Mouse (Mus musculus): Measurements from ENCODE around the gene Gsn.

Gsn gene

DNA sequence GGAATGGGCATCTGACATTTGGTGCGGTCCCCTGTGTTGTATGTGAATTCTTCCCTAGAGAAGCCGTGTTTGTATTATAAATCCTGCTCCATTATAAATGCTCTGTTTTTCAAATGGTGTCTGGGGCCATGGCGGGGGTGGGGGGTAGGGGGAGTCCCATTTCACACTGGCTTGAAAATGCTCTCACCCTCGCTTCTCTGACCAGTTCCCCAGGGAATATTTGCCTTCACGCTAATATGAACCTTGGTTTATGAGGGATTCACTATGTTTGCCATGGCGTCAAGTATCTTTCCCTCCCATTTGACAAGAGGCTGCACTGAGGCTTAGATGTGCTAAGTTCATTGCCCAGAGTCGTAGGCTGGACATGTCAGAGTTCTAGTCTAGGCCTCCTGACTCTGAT, 718 bp upstream of the Gsn start:
- TF ChIP-seq POU5F1 (IDR thresholded peaks at IDR 0.05; ENCODE audit: borderline replicate concordance, low read length) (no peak), NANOG (IDR thresholded peaks at IDR 0.05; ENCODE audit: borderline replicate concordance, low read length) (no peak), CTCF (conservative IDR thresholded peaks at IDR 0.05; ENCODE audit: low read length) (no peak)

GRCm38 (mm10) chr2:35256932-35257331, 752 bp downstream of the Gsn start:
- Histone ChIP-seq H3K4me3 (replicated peaks; ENCODE audit: low read length) (peak overlapping the region; percentile 79), H3K4me1 (replicated peaks; ENCODE audit: low read depth, low read length) (peaks cover 25% of the 10 kb centered on the region), H3K9me3 (ENCODE audit: low read length) (no peaks in the 10 kb centered on the region), H3K36me3 (ENCODE audit: insufficient read depth, low read length) (no peaks in the 10 kb centered on the region), H3K27me3 (ENCODE audit: insufficient read depth, low read length) (peaks cover 62% of the 10 kb centered on the region)
- TF ChIP-seq CTCF (conservative IDR thresholded peaks at IDR 0.05; ENCODE audit: low read length), result no peak
- TF ChIP-seq NANOG (IDR thresholded peaks at IDR 0.05; ENCODE audit: borderline replicate concordance, low read length), result no peak
- no peak for TF ChIP-seq POU5F1 (IDR thresholded peaks at IDR 0.05; ENCODE audit: borderline replicate concordance, low read length)

More for the DNA sequence above, 718 bp upstream of the Gsn start:
- Histone ChIP-seq H3K9me3 (ENCODE audit: low read length) (no peaks in the 10 kb centered on the region), H3K36me3 (ENCODE audit: insufficient read depth, low read length) (no peaks in the 10 kb centered on the region), H3K4me3 (replicated peaks; ENCODE audit: low read length) (peak overlapping the region; percentile 79; the same call in 1 of the 2 replicates), H3K27me3 (ENCODE audit: insufficient read depth, low read length) (peaks cover 70% of the 10 kb centered on the region), H3K4me1 (replicated peaks; ENCODE audit: low read depth, low read length) (peaks cover 25% of the 10 kb centered on the region)

DNA sequence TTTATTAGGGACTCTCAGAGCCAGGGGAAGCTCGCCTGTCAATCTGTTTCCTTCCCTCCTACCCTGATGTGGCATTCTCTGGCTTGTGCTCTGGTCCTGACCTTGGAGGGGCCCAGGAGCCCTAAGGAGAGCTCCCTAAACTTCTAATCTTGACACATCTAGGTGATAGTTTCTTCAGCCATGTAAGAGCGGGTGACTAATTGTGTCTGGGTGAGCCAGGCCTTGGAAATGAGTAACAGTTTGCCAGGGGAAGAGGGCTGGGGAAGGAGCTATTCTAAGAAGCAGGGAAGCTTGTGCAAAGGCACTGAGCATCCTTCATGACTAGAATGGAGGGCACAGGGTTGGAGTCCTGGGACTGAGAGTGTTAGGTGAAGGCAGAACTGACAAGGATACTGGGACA, 1.7 kb downstream of the Gsn start:
- Histone ChIP-seq H3K4me3 (replicated peaks; ENCODE audit: low read length) (no peak overlapping the region), H3K4me1 (replicated peaks; ENCODE audit: low read depth, low read length) (peaks cover 20% of the 10 kb centered on the region), H3K27me3 (ENCODE audit: insufficient read depth, low read length) (peaks cover 66% of the 10 kb centered on the region), H3K9me3 (ENCODE audit: low read length) (no peaks in the 10 kb centered on the region), H3K36me3 (ENCODE audit: insufficient read depth, low read length) (no peaks in the 10 kb centered on the region)
- no peak for TF ChIP-seq CTCF (conservative IDR thresholded peaks at IDR 0.05; ENCODE audit: low read length)
- no peak for TF ChIP-seq POU5F1 (IDR thresholded peaks at IDR 0.05; ENCODE audit: borderline replicate concordance, low read length)
- TF ChIP-seq NANOG (IDR thresholded peaks at IDR 0.05; ENCODE audit: borderline replicate concordance, low read length), result no peak

- H3K27me3 ChIP-seq (ENCODE audit: insufficient read depth, low read length), result peaks cover 67% of the 10 kb centered on the region
- H3K4me3 ChIP-seq (replicated peaks; ENCODE audit: low read length), result no peak overlapping the region
- peaks cover 19% of the 10 kb centered on the region for H3K4me1 ChIP-seq (replicated peaks; ENCODE audit: low read depth, low read length)
- no peak for TF ChIP-seq NANOG (IDR thresholded peaks at IDR 0.05; ENCODE audit: borderline replicate concordance, low read length)
- no peak for TF ChIP-seq CTCF (conservative IDR thresholded peaks at IDR 0.05; ENCODE audit: low read length)
- TF ChIP-seq POU5F1 (IDR thresholded peaks at IDR 0.05; ENCODE audit: borderline replicate concordance, low read length), result no peak
- no peaks in the 10 kb centered on the region for H3K9me3 ChIP-seq (ENCODE audit: low read length)
- H3K36me3 ChIP-seq (ENCODE audit: insufficient read depth, low read length), result no peaks in the 10 kb centered on the region
Observed at GRCm38 (mm10) chr2:35258590-35258989, 2.4 kb downstream of the Gsn start.

- Histone ChIP-seq H3K27me3 (ENCODE audit: insufficient read depth, low read length) (peaks cover 67% of the 10 kb centered on the region), H3K4me1 (replicated peaks; ENCODE audit: low read depth, low read length) (peaks cover 19% of the 10 kb centered on the region), H3K36me3 (ENCODE audit: insufficient read depth, low read length) (no peaks in the 10 kb centered on the region), H3K9me3 (ENCODE audit: low read length) (no peaks in the 10 kb centered on the region), H3K4me3 (replicated peaks; ENCODE audit: low read length) (no peak overlapping the region)
- TF ChIP-seq CTCF (conservative IDR thresholded peaks at IDR 0.05; ENCODE audit: low read length), result no peak
- no peak for TF ChIP-seq POU5F1 (IDR thresholded peaks at IDR 0.05; ENCODE audit: borderline replicate concordance, low read length)
- no peak for TF ChIP-seq NANOG (IDR thresholded peaks at IDR 0.05; ENCODE audit: borderline replicate concordance, low read length)
Observed at GRCm38 (mm10) chr2:35259338-35260080, 3.3 kb downstream of the Gsn start.

DNA sequence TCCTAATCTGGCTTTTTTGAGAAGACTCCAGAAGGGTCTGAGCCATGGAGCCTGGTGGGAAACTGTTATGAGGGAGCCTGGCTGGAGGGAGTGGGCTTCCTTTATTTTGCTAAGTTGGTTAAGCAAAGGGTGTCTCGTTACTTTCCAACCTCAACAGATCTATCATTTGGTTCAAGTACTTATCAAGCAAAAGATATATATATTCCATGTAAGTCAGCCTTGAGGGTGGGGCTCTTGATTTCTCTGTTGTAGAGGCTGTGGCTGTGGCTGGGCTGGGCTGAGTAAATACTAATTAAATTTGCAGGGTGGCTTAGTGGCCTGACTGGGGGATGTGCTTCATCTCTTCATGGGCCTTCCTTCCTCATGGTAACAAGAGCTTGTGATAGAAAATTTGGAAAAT, 4.1 kb downstream of the Gsn start:
- Histone ChIP-seq H3K4me1 (replicated peaks; ENCODE audit: low read depth, low read length) (peaks cover 20% of the 10 kb centered on the region), H3K4me3 (replicated peaks; ENCODE audit: low read length) (no peak overlapping the region), H3K36me3 (ENCODE audit: insufficient read depth, low read length) (no peaks in the 10 kb centered on the region), H3K27me3 (ENCODE audit: insufficient read depth, low read length) (peaks cover 66% of the 10 kb centered on the region), H3K9me3 (ENCODE audit: low read length) (no peaks in the 10 kb centered on the region)
- TF ChIP-seq NANOG (IDR thresholded peaks at IDR 0.05; ENCODE audit: borderline replicate concordance, low read length), result no peak
- no peak for TF ChIP-seq CTCF (conservative IDR thresholded peaks at IDR 0.05; ENCODE audit: low read length)
- no peak for TF ChIP-seq POU5F1 (IDR thresholded peaks at IDR 0.05; ENCODE audit: borderline replicate concordance, low read length)

- H3K36me3 ChIP-seq (ENCODE audit: insufficient read depth, low read length), result no peaks in the 10 kb centered on the region
- TF ChIP-seq NANOG (IDR thresholded peaks at IDR 0.05; ENCODE audit: borderline replicate concordance, low read length) (no peak), CTCF (conservative IDR thresholded peaks at IDR 0.05; ENCODE audit: low read length) (no peak)
- H3K4me1 ChIP-seq (replicated peaks; ENCODE audit: low read depth, low read length), result peaks cover 42% of the 10 kb centered on the region
- H3K27me3 ChIP-seq (ENCODE audit: insufficient read depth, low read length), result peaks cover 54% of the 10 kb centered on the region
- H3K9me3 ChIP-seq (ENCODE audit: low read length), result no peaks in the 10 kb centered on the region
- H3K4me3 ChIP-seq (replicated peaks; ENCODE audit: low read length), result no peak overlapping the region
Observed at GRCm38 (mm10) chr2:35264095-35264494, 7.9 kb downstream of the Gsn start.

DNA sequence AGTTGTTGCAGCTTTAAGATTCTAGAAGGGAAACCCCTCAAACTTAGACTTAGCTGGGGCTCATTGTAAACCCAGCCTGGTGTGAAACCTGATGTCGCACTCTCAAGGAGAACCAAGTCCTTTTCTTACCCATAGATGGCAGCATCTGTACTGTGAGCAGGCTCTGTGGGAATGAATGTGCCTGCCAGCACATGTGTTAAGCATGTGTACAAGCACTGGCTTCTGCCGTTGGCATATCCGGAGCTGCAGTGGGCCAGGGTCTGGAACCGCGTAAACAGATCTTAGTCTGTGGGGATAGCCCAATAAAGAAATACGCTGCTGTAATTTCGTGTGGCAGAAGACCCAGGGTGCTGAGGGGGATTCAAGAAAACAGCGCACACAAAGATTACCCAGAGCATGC, 9.1 kb downstream of the Gsn start:
- Histone ChIP-seq H3K4me1 (replicated peaks; ENCODE audit: low read depth, low read length) (peaks cover 50% of the 10 kb centered on the region), H3K36me3 (ENCODE audit: insufficient read depth, low read length) (no peaks in the 10 kb centered on the region), H3K4me3 (replicated peaks; ENCODE audit: low read length) (peak overlapping the region; percentile 13; the same call in 1 of the 2 replicates), H3K9me3 (ENCODE audit: low read length) (no peaks in the 10 kb centered on the region), H3K27me3 (ENCODE audit: insufficient read depth, low read length) (peaks cover 51% of the 10 kb centered on the region)
- TF ChIP-seq POU5F1 (IDR thresholded peaks at IDR 0.05; ENCODE audit: borderline replicate concordance, low read length) (no peak), CTCF (conservative IDR thresholded peaks at IDR 0.05; ENCODE audit: low read length) (peak; percentile 46), NANOG (IDR thresholded peaks at IDR 0.05; ENCODE audit: borderline replicate concordance, low read length) (no peak)

DNA sequence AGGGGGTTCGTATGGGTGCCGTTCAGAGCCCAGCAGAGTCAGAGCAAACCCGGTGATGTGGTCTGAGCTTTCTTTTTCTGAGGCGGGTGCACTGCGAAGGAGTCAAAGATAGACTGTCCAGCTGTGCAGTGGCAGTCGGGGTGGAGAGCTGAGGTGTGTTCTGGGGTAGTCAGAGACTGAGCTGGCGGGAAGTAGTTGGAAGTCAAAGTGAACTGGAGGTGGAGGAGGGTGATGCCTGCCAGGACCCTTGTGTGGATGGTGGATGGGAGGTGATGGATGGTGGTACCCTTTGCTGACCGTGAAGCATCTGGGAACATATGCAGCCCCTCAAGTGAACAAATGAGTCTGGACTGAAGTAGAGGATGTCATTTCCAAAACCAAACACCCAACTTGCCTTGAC, 9.6 kb downstream of the Gsn start:
- Histone ChIP-seq H3K27me3 (ENCODE audit: insufficient read depth, low read length) (peaks cover 51% of the 10 kb centered on the region), H3K4me3 (replicated peaks; ENCODE audit: low read length) (peak overlapping the region; percentile 13; the same call in 1 of the 2 replicates), H3K36me3 (ENCODE audit: insufficient read depth, low read length) (no peaks in the 10 kb centered on the region), H3K9me3 (ENCODE audit: low read length) (no peaks in the 10 kb centered on the region), H3K4me1 (replicated peaks; ENCODE audit: low read depth, low read length) (peaks cover 54% of the 10 kb centered on the region)
- no peak for TF ChIP-seq POU5F1 (IDR thresholded peaks at IDR 0.05; ENCODE audit: borderline replicate concordance, low read length)
- no peak for TF ChIP-seq NANOG (IDR thresholded peaks at IDR 0.05; ENCODE audit: borderline replicate concordance, low read length)
- TF ChIP-seq CTCF (conservative IDR thresholded peaks at IDR 0.05; ENCODE audit: low read length), result no peak
